Comparison of ENCODE assay signal across 18 mouse cellular contexts in genomic region chr5:65073247-65073646, GRCm38 (mm10). TPM values are rescaled to one million over a fixed set of nuclear protein-coding genes. Genes with fewer than 3 reads are reported as not detected.
"Had no signal": no experiment of that assay in that cellular context is flagged by ENCODE, and none has a peak within 500 bp of the region (broad histone marks: within the 10 kb centered on the region; RNA-seq: fewer than 3 reads in every experiment).

No protein-coding gene starts in this region.

- H3K4me1 ChIP-seq: lung, embryonic 15.5 days; stomach, embryonic 15.5 days had no signal

- DNase-seq: lung, adult 2 months; lung, postnatal 14 days; lung, postnatal 36 days; right cerebral cortex, postnatal 14 days; thymus, adult 2 months; thymus, postnatal 25 days; thymus, postnatal 4 days had no signal

- H3K9ac ChIP-seq: lung, embryonic 15.5 days; midbrain, embryonic 13.5 days; midbrain, embryonic 15.5 days; neural tube, embryonic 12.5 days; stomach, embryonic 15.5 days had no signal

- H3K9me3 ChIP-seq: lung, embryonic 15.5 days; midbrain, embryonic 13.5 days; midbrain, embryonic 15.5 days; neural tube, embryonic 12.5 days; stomach, embryonic 15.5 days had no signal

- ATAC-seq: lung, postnatal 0 days; midbrain, embryonic 13.5 days; midbrain, embryonic 15.5 days had no signal

- H3K4me2 ChIP-seq: lung, embryonic 15.5 days; midbrain, embryonic 11.5 days; midbrain, embryonic 13.5 days; midbrain, embryonic 15.5 days; neural tube, embryonic 12.5 days; stomach, embryonic 15.5 days had no signal

- H3K4me3 ChIP-seq: lung, embryonic 15.5 days; megakaryocyte, embryonic 14.5 days; midbrain, embryonic 13.5 days; midbrain, embryonic 15.5 days; neural tube, embryonic 12.5 days; stomach, embryonic 15.5 days had no signal

- H3K27me3 ChIP-seq: lung, embryonic 15.5 days; megakaryocyte, embryonic 14.5 days; midbrain, embryonic 13.5 days; midbrain, embryonic 15.5 days; neural tube, embryonic 12.5 days; stomach, embryonic 15.5 days had no signal

- H3K27ac ChIP-seq: lung, embryonic 15.5 days; macrophage; midbrain, embryonic 15.5 days; neural tube, embryonic 12.5 days; stomach, embryonic 15.5 days; stomach, postnatal 0 days had no signal

- H3K36me3 ChIP-seq: lung, embryonic 15.5 days; midbrain, embryonic 13.5 days; midbrain, embryonic 15.5 days; neural tube, embryonic 12.5 days; stomach, embryonic 15.5 days had no signal

RNA-seq across cellular contexts. Expression of gene Tmem156, which starts 18.7 kb away (rescaled TPM):
- polyA plus RNA-seq: midbrain, embryonic 11.5 days; midbrain, embryonic 13.5 days; neural tube, embryonic 14.5 days had no signal
